Mouse (Mus musculus): ENCODE results near the gene Bet1l. TPM values are rescaled to one million over a fixed set of nuclear protein-coding genes. Genes with fewer than 3 reads are reported as not detected.

The Bet1l gene
- polyA plus RNA-seq, 1 experiment from 2014 or later: 22.5 TPM

GRCm38 (mm10) chr7:140840750-140841735 lies 16.3 kb downstream of the Bet1l start:
- no peaks in the 10 kb centered on the region for H3K36me3 ChIP-seq (replicated peaks)
- H3K4me1 ChIP-seq: peaks cover 10% of the 10 kb centered on the region
- no peak overlapping the region for H3K27ac ChIP-seq
- H3K27me3 ChIP-seq (ENCODE audit: poor library complexity, severe bottlenecking): peaks cover 42% of the 10 kb centered on the region
- H3K4me3 ChIP-seq: no peak overlapping the region
- 41% methylated on average over 19 of the region's 19 CpGs for WGBS
- DNase-seq (ENCODE audit: extremely low spot score, low spot score): no peak
- no peaks in the 10 kb centered on the region for H3K9me3 ChIP-seq

- H3K27me3 ChIP-seq (ENCODE audit: poor library complexity, severe bottlenecking): peaks cover 46% of the 10 kb centered on the region
- no peak overlapping the region for H3K27ac ChIP-seq
- DNase-seq (ENCODE audit: extremely low spot score, low spot score): no peak
- 76% methylated on average over 5 of the region's 5 CpGs for WGBS
- no peak overlapping the region for H3K4me3 ChIP-seq
- no peaks in the 10 kb centered on the region for H3K36me3 ChIP-seq (replicated peaks)
- peaks cover 11% of the 10 kb centered on the region; the same call in 1 of the 2 replicates for H3K4me1 ChIP-seq
- H3K9me3 ChIP-seq: no peaks in the 10 kb centered on the region
Measured at GRCm38 (mm10) chr7:140839556-140839955, 17.8 kb downstream of the Bet1l start.

GRCm38 (mm10) chr7:140836243-140837115 lies 20.9 kb downstream of the Bet1l start:
- Histone ChIP-seq H3K27me3 (ENCODE audit: poor library complexity, severe bottlenecking) (peaks cover 19% of the 10 kb centered on the region), H3K4me1 (peaks cover 11% of the 10 kb centered on the region; the same call in 1 of the 2 replicates), H3K36me3 (replicated peaks) (no peaks in the 10 kb centered on the region), H3K27ac (no peak overlapping the region), H3K9me3 (no peaks in the 10 kb centered on the region), H3K4me3 (no peak overlapping the region)
- 88% methylated on average over 9 of the region's 9 CpGs for WGBS
- DNase-seq (ENCODE audit: extremely low spot score, low spot score): no peak

- Histone ChIP-seq H3K4me1 (peaks cover 11% of the 10 kb centered on the region; the same call in 1 of the 2 replicates), H3K36me3 (replicated peaks) (no peaks in the 10 kb centered on the region), H3K27me3 (ENCODE audit: poor library complexity, severe bottlenecking) (peaks cover 11% of the 10 kb centered on the region; the same call in 1 of the 2 replicates), H3K4me3 (no peak overlapping the region), H3K27ac (peak overlapping the region; percentile 2; the same call in 1 of the 2 replicates), H3K9me3 (no peaks in the 10 kb centered on the region)
- WGBS: 73% methylated on average over 2 of the region's 2 CpGs
- no peak for DNase-seq (ENCODE audit: extremely low spot score, low spot score)
Measured at GRCm38 (mm10) chr7:140835758-140836087, 21.7 kb downstream of the Bet1l start.

GRCm38 (mm10) chr7:140834968-140835757 lies 22.2 kb downstream of the Bet1l start, which contains the start of gene Urah:
Urah (plus strand) TSS chr7:140835018.
- H3K36me3 ChIP-seq (replicated peaks): no peaks in the 10 kb centered on the region
- peaks cover 6% of the 10 kb centered on the region; the same call in 1 of the 2 replicates for H3K27me3 ChIP-seq (ENCODE audit: poor library complexity, severe bottlenecking)
- no peak within 1 kb of the TSS for H3K4me3 ChIP-seq
- WGBS: 41% methylated on average over 20 of the region's 20 CpGs
- DNase-seq (ENCODE audit: extremely low spot score, low spot score): no peak
- H3K9me3 ChIP-seq: no peaks in the 10 kb centered on the region
- H3K27ac ChIP-seq: peak within 1 kb of the TSS; percentile 2; the same call in 1 of the 2 replicates
- H3K4me1 ChIP-seq: peaks cover 11% of the 10 kb centered on the region; the same call in 1 of the 2 replicates

GRCm38 (mm10) chr7:140833341-140833740 lies 24.0 kb downstream of the Bet1l start:
- no peak overlapping the region for H3K27ac ChIP-seq
- no peaks in the 10 kb centered on the region for H3K36me3 ChIP-seq (replicated peaks)
- H3K27me3 ChIP-seq (ENCODE audit: poor library complexity, severe bottlenecking): peaks cover 3% of the 10 kb centered on the region; the same call in 1 of the 2 replicates
- no peak for DNase-seq (ENCODE audit: extremely low spot score, low spot score)
- H3K4me3 ChIP-seq: no peak overlapping the region
- 90% methylated on average over 4 of the region's 4 CpGs for WGBS
- peaks cover 11% of the 10 kb centered on the region; the same call in 1 of the 2 replicates for H3K4me1 ChIP-seq
- no peaks in the 10 kb centered on the region for H3K9me3 ChIP-seq

- Histone ChIP-seq H3K36me3 (replicated peaks) (no peaks in the 10 kb centered on the region), H3K27me3 (ENCODE audit: poor library complexity, severe bottlenecking) (peaks cover 9% of the 10 kb centered on the region; the same call in 1 of the 2 replicates), H3K27ac (no peak overlapping the region), H3K4me1 (peaks cover 11% of the 10 kb centered on the region; the same call in 1 of the 2 replicates), H3K4me3 (no peak overlapping the region), H3K9me3 (no peaks in the 10 kb centered on the region)
- WGBS: 84% methylated on average over 6 of the region's 6 CpGs
- DNase-seq (ENCODE audit: extremely low spot score, low spot score): no peak
Measured at GRCm38 (mm10) chr7:140831447-140831846, 25.9 kb downstream of the Bet1l start.

- no peaks in the 10 kb centered on the region for H3K36me3 ChIP-seq (replicated peaks)
- no peak for DNase-seq (ENCODE audit: extremely low spot score, low spot score)
- no peak overlapping the region for H3K27ac ChIP-seq
- H3K4me3 ChIP-seq: no peak overlapping the region
- H3K27me3 ChIP-seq (ENCODE audit: poor library complexity, severe bottlenecking): peaks cover 6% of the 10 kb centered on the region; the same call in 1 of the 2 replicates
- 40% methylated on average over 8 of the region's 8 CpGs for WGBS
- no peaks in the 10 kb centered on the region for H3K4me1 ChIP-seq
- no peaks in the 10 kb centered on the region for H3K9me3 ChIP-seq
Measured at GRCm38 (mm10) chr7:140828171-140828881, 29.1 kb downstream of the Bet1l start.

GRCm38 (mm10) chr7:140822731-140823130 lies 34.6 kb downstream of the Bet1l start:
- no peaks in the 10 kb centered on the region for H3K9me3 ChIP-seq
- WGBS: 92% methylated on average over 4 of the region's 4 CpGs

GRCm38 (mm10) chr7:140821653-140822329 lies 35.6 kb downstream of the Bet1l start, which contains the start of gene Zfp941:
Zfp941 (minus strand) TSS chr7:140822178.
- Histone ChIP-seq H3K27me3 (ENCODE audit: poor library complexity, severe bottlenecking) (peaks cover 4% of the 10 kb centered on the region; the same call in 1 of the 2 replicates), H3K36me3 (replicated peaks) (no peaks in the 10 kb centered on the region), H3K27ac (peak within 1 kb of the TSS; percentile 83), H3K4me1 (peaks cover 10% of the 10 kb centered on the region), H3K4me3 (peak within 1 kb of the TSS; percentile 69), H3K9me3 (no peaks in the 10 kb centered on the region)
- peak; percentile 67 for DNase-seq (ENCODE audit: extremely low spot score, low spot score)
- under 1% methylated on average over 21 of the region's 21 CpGs for WGBS

More at GRCm38 (mm10) chr7:140822731-140823130, 34.6 kb downstream of the Bet1l start:
- Histone ChIP-seq H3K4me1 (peaks cover 10% of the 10 kb centered on the region), H3K27me3 (ENCODE audit: poor library complexity, severe bottlenecking) (peaks cover 6% of the 10 kb centered on the region; the same call in 1 of the 2 replicates), H3K4me3 (no peak overlapping the region), H3K36me3 (replicated peaks) (no peaks in the 10 kb centered on the region), H3K27ac (no peak overlapping the region)
- no peak for DNase-seq (ENCODE audit: extremely low spot score, low spot score)

GRCm38 (mm10) chr7:140821305-140821652 lies 36.1 kb downstream of the Bet1l start:
- Histone ChIP-seq H3K9me3 (no peaks in the 10 kb centered on the region), H3K4me1 (peaks cover 10% of the 10 kb centered on the region), H3K27ac (peak overlapping the region; percentile 83), H3K36me3 (replicated peaks) (no peaks in the 10 kb centered on the region), H3K4me3 (peak overlapping the region; percentile 69), H3K27me3 (ENCODE audit: poor library complexity, severe bottlenecking) (no peaks in the 10 kb centered on the region; the same call in 1 of the 2 replicates)
- DNase-seq (ENCODE audit: extremely low spot score, low spot score): no peak
- WGBS: 57% methylated on average over 5 of the region's 5 CpGs
